Mouse (Mus musculus) adrenal gland, postnatal 14 days (tissue): Measurements from ENCODE around the gene Tecr. TPM values are rescaled to one million over a fixed set of nuclear protein-coding genes. Genes with fewer than 3 reads are reported as not detected.
A peak's percentile ranks its signal among the peaks of the same experiment; 100 is the strongest.
"Not testable (repeated sequence)": the region's sequence is repeated elsewhere in the genome, so short reads cannot be mapped to it uniquely, and the experiment has no call there.

Experiments
- DNase-seq: peaks from one replicate; pipeline ENCODE4 v3.0.0; 2021; ENCODE audit warnings: mixed read lengths
- total RNA-seq: library from RNA; stranded (reverse); gene quantifications from 2 replicates; pipeline ENCODE4 v1.2.3, GENCODE M21; 2021

The Tecr gene
- total RNA-seq, 1 experiment from 2014 or later: 372 TPM

DNA sequence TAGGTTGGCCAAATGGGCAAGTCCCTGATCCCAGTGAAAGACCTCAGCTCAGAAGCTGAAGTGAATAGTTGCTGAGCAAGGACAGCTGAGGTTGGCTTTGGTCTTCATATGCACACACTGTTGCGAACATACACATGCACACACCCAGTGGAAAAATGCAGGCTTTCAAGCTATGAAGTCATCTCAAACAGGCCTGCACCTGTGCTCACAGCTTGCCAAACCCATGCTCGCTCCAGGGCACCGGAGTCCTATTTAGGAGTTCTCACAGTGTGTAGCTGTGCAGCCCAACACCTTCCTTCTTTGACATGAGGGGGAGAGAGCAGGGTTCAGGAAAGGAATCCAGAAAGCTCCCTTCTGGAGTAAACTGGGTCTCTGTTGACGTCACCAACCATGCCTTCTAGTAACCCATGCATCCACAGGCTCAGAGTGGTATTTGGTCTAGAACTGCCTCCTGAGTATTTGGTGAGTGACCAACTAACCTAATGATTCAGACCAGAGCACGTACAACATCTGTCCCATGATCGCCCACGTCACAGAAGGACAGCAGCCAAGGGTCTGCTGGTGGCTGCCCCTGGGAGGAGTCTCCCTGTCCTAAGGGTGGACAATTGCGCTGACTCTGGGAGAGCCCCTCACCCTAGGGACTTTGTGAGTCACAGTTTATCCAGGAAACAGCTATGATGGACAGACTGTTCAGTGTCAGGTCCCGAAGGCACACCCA lies 12.0 kb upstream of the Tecr start:
- no peak for DNase-seq

DNA sequence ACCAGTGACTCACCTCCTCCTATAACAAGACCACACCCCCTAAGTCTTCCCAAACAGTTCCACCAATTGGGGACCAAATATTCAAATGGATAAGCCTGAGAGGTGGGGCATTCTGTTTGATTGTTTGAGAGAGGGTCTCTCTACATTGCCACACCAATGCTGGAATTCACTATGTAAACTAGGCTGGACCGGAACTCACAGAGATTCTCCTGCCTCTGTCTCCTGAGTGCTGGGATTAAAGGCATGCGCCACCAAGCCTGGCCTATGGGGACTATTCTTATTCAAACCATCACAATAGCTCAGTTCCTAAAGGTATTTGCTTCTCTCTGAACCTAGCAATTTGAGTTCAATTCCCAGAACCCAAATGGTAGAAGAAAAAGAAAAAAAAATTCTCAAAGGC lies 10.8 kb upstream of the Tecr start:
- no peak for DNase-seq

DNA sequence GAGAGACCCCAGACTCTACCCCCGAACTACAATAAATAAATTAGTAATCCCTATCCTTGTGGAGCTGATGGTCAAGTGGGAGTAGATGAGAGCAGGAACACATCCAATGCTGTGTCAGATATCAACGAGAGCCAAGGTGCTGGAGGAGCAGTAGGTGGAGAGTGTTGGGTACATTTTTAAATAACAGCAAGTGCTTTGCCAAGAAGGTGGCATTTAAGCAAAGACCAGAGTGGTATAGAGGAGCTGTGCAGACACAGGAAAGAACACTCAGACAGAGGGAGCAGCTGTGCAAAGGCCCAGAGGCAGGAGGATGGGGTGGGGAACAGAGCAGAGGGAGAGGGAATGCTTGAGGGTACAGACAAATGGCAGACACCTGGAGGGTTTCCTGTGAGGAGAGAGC lies 9.3 kb upstream of the Tecr start:
- no peak for DNase-seq

DNA sequence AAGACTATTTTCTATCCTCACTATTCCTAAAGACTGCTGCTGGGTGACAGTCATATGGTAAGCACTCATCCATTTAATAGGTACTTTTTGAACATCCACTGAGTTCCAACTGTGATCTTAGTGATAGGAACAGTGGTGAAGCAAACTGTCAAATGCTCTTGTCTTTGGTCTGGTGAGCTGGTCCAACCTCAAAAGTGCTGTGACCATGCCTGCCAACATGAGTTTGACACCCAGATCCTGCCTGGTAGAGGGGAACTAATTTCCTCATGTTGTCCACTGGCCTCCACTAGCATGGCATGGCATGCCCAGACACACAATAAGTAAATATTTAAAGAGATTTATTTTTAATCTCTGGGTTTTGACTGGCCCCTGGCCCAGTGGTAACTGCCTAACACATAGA lies 8.9 kb upstream of the Tecr start:
- no peak for DNase-seq

DNA sequence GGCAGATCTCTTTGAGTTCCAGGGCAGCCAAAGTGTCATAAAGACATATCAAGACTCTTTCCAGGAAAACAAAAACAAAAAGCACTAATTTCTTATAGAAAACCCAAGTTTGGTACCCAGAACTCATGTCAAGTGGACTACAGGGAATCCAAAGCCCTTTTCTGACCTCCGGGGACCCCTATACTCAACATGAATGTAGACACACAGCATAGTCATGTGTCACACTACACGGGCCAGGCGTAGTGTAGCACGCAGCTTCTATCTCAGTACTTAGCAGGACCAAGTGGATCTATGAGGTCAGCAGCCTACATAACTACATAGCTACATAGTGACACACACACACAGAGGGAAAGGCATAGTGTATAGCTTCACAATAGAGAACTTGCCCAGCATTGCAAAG lies 5.9 kb upstream of the Tecr start:
- DNase-seq: no peak

DNA sequence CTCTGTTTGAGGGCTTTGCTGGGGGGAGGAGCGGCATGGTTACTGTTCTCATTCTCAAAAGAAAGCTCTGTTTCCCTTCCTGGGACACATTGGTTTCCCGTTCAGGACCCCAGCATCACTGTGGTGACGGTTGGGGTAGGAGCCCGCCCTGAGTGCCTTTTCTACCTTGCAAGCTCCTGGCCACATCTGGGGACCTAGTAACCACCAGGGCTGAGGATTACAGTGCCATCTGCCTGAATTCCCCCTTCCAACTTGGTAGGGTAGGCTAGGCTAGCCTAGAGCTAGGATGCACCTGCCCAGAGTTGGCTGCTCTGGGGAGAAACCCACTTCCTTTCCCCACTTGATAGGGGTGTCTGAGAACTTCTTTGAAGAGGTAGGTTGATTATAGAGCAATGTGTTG lies 4.2 kb upstream of the Tecr start:
- DNase-seq: no peak

DNA sequence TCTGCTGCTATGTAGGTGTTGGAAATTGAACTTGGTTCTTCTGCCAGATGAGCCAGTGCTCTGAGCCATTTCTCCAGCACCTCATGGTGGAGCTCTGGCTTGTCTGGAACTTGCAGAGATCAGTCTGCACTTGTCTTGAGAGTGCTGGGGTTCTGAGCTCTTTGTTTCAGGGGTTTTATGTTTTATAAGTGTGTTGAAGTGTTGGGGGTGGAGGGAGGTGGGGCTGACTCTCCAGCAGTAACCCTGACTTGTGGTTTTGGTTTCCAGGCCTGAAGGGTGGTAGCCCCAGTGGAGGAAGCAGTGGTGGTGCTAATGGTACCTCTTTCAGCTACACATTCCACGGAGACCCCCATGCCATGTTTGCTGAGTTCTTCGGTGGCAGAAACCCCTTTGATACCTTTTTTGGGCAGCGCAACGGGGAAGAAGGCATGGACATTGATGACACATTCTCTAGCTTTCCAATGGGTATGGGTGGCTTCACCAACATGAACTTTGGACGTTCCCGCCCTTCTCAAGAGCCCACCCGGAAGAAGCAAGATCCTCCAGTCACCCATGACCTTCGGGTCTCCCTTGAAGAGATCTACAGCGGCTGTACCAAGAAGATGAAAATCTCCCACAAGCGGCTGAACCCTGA lies 1.9 kb upstream of the Tecr start:
- no peak for DNase-seq

DNA sequence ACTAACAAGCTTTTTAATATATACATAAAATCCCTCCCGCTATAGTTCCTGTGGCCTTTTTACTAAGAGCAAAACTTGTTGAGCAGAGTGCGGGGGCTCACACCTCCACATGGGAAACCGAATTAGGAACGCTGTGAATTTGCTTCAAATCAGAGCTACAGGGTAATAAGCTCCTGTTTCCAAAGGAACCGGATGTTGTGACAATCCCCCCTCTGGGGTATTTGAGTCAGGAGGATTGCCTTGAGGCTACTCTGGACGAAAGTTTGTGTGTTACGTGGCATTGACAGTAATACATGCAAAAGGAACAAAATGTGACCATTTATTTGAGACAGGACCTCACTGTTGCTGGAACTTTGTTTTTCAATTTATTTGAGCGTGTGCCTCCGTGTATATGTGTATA lies 1.3 kb upstream of the Tecr start:
- DNase-seq: no peak

DNA sequence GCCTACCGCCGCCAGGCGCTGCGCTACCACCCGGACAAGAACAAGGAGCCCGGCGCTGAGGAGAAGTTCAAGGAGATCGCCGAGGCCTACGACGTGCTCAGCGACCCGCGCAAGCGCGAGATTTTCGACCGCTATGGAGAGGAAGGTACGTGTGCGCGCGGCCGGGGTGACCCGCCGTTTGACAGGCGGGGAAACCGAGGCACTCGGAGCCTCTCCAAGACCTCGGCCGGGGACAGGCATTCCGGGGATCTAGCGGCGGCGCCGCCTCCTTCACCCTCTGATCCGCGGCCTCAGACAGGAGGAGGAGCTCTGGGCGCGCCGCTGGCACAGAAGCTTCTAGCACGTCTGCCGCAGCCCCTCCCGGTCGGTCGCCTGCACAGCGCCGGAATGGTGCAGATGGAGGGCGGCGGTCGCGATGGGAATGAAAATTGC lies 643 bp upstream of the Tecr start:
- DNase-seq: peak; percentile 91

DNA sequence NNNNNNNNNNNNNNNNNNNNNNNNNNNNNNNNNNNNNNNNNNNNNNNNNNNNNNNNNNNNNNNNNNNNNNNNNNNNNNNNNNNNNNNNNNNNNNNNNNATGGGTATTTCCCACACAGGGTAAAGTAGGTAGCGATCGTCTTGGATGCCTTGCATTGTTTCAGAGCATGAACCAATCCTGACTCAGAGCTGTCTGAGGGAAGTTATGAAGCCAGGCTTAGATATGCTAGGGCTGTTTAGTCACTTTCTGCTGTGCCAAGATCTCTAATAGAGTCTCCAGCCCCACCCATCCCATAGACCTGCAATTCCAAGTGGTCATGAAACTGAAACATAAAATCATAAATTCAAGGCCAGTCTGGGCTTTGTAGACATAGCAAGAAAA lies 5.1 kb downstream of the Tecr start:
- no peak for DNase-seq

DNA sequence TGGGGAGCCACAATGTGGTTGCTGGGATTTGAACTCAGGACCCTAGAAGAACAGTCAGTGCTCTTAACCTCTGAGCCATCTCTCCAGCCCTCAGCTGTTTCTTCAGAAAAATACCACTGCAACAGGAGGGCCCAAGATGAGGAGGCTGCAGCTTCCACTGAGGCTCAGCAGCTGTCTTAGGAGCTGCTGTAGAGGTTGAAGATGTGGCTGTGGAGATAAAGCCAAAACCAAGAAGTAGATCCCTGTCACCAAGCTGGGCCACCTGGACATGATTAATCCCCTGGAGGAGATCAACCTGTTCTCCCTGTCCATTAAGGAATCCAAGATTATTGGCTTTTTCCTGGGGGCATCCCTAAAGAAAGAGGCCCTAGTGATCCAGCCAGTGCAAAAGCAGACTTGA lies 8.0 kb downstream of the Tecr start:
- DNase-seq: no peak

DNA sequence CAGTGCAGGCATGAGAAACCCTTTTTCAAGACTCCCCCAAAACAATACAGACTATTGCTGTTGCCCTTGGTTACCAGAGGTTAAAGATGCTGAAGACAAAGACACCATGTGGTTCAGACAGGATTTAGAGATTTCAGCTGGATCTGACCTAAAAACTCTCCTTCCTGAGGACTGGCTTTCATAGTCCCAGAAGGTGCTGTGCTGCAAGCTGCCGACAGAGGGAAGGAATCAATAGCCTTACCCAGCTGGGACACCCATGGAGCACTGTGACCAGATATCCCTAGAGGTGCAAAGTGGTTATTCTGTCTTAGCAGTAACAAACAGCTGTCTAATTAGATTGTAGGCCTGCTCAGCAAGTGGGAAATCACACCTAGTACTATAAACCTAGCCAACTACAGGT lies 9.6 kb downstream of the Tecr start:
- no peak for DNase-seq

DNA sequence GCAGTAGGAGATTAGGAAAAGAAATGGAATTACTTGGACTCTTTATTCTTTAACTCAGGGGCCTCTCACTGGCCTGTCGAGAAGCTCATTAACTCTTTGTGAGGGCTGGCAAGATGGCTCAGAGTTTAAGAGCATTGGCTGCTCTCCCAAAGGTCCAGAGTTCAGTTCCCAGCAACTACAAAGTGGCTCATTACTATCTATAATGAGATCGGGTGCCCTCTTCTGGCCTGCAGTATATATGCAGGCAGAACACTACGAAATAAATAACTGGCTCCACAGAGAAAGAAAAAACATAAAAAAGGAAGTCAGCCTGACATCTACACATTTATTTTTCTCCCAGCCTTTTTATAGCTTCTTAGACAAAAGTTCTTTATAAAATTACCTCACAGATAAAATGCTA lies 11.4 kb downstream of the Tecr start:
- no peak for DNase-seq

DNA sequence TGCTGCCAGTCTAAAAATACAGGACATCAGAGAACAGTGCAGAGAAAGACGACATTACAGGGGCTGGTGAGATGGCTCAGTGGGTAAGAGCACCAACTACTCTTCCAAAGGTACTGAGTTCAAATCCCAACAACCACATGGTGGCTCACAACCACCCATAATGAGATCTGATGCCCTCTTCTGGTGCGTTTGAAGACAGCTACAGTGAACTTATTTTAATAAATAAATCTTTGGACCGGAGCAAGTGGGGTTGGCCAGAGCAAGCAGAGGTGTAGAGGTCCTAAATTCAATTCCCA lies 12.8 kb downstream of the Tecr start:
- not testable (repeated sequence) for DNase-seq

DNA sequence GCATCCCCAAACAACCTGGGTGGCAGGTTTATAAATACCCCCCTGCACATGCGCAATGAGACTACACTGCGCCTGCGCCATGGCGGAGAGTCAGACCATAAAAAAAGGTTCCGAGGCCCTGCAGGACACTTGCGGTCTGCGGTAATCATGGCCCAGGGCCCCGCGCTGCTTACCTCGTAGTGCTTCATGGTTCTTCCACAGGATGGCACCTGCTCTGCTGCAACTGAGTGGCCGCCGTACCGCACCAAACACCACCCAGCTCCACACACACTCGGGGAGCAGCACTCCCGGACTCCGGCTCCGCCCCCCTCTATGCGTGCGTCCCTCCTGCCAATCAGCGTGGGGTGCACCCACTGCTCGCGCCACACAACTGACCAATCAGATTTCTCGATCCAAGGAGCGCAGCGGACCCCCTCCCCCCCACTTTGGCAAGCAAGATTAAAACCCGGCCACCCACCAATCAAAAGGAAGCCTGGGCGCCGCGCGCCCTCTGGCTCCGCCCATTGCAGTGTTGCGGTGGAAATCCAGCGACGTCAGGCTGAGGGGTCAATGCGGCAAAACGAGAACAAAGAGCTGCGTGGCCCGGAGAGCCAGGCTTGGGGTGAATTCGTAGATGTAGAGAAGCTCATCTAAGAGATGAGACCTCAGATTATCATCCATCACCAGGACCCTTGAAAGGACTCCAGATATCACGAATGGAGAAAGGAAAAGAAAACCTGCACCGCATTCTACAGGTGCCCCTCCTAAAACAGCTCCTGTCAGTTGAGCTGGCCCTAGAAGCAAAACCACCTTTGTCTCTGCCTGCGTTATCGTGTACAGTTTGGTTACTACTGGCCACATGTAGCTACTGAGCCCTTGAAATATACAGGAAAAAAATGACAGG lies 13.4 kb downstream of the Tecr start:
- DNase-seq: peak; percentile 98

DNA sequence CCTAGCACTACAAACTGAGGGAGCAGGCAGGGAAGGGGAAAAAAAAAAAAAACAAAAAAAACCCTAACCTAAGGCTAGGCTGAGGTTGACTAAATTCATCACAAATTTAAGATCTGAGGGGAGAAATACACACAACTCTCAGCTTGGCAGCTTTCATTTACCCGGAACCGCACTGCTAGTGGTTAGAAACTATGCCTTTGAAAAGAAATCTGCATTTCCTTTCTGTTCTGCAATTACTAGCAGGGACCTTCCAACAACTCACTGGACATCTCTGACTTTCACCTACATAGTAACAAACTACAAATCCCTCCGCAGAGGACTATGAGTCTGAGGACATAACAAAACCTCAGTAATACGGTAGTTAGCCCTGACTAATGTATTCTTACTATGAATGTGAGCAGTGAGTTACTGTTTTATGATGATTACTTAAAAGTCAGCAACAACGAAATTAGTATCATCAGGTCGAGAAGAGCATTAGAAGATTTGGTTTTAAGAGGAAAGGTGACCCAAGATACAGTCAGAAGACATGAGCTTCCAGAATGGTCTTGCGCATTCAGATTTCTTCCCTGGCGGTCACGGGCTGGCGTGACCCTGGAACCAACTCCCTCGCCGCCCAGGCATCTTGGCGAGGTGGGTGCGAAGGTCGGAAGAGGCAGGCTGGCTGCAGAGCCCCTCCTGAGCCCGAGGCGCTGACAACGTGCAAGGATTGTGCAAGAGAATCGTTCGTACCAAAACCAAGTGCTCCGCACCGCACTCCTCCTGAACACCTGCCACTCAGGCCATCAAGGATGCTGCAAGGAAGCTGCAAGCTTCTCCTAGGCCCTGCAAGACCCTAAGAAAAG lies 14.2 kb downstream of the Tecr start:
- no peak for DNase-seq

DNA sequence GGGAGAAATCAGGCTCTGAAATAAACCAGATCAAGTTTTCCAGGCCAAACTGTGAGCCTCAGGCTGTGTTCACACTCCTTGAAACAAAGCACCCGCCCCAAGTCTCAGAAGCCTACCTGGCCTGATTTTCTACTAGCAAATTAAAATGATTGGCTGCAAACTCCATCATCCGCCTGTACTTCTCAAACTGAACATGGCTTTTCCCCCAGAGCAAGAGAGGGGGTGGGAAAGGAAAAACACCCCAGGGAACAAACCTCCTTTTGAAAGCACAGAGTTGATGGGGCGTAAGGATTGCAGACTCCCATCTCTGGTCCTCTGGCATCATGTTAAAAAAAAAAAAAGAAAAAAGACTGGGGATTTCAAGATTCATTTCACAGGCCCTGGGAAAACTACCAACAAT lies 15.1 kb downstream of the Tecr start:
- DNase-seq: no peak

DNA sequence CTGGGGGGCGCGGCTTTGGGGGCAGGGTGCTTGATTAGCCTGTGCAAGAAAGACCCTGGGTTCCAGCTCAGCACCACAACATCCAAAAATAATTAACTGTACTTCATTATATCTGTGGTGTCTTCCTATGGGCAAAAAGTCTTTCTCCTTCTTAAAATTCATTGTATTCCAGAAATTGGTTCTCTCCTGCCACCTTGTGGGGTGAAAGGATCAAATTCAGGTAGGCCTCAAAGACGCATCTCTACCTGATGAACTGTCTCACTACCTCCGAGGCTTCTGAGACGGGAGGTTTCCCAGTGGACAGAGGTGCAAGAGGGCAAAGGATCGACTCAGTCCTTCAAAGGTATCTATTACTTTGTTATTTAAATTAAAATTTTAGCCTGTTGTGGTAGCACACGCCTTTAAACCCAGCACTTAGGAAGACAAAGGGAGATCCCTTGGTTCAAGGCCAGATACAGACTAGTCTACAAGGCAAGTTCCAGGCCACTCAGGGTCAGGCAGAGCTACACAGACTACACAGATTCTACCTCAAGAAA lies 17.2 kb downstream of the Tecr start:
- DNase-seq: no peak

DNA sequence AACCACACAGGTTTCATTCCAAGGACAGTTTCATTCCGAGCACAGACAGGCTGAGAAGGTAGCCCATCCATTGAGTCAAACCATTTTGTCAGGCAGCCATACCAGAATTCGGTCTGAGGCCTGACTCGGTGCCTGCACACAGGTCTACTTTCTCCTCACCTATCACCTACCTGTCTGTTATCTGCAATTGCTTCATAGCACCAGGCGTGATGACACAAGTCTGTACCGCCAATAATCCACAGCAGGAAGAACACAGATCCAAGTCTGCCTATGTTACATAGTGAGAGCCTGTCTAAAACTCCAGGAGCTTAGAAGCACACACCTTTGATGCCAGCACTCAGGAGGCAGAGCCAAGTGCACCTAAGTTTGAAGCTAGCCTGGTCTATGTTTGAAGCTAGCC lies 18.9 kb downstream of the Tecr start:
- DNase-seq: no peak

DNA sequence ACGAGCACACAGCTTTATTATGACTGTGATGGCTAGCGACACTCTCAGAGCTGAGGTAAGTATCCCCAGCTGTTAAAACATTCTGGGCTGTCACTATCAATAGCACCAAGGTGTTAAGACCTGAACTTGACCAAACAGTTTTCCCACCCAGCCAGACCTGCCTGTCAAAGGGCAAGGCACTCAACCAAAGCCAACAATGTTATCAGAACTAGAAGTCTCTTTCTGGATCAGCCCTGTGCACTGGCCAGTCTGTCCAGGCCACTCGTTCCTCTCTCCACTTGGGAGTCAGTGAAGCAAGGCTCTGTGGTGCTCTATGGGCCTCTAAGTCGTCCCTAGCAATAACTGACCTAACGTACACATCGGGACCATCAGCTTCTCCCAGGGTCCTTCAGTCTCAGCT lies 20.1 kb downstream of the Tecr start:
- DNase-seq: no peak

DNA sequence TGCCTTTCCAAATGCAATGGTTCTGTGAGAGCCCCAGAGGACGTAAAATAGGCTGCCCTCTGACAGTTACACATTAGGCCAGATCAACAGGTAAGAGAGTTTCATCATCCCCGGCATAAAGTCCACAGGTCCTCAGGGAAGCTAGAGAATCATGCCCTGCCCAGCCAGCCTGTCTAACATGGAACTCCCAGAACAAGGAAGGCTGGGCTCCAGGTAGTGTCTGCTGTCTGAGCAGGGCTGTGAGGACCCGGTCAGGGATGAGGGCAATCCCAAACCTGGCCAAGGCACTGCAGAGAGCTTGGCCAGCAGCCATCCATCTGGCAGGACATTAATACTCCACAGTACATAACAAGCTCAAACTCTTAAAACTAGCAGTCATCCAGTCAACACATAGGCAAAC lies 22.4 kb downstream of the Tecr start:
- peak; percentile 35 for DNase-seq

DNA sequence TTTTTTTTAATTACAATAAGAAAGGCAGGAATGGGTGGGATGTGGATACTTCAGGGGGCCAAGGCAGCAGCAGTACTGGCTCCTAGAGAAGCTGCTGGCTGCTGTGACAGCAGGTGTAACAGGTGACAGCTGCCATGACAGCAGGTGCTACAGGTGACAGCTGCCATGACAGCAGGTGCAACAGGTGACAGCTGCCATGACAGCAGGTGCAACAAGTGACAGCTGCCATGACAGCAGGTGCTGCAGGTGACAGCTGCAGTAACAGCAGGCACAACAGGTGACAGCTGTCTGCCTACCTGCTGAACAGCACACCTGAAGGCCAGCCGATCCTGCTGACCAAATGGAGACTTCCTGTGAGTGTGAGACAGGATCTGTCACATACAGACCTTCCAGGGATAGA lies 23.0 kb downstream of the Tecr start:
- DNase-seq: no peak
